Mouse (Mus musculus) testis, adult 2 months (tissue): Measurements from ENCODE around the gene Sort1.

Experiments used
- CTCF ChIP-seq: fragments of 200-500 bp; IDR thresholded peaks from 2 replicates; pipeline ENCODE4 v1.5.1; 2012; ENCODE audit warnings: low read depth, mild to moderate bottlenecking, inconsistent platforms, low read length, moderate library complexity; ENCODE audit not compliant: control insufficient read depth, insufficient read depth, insufficient replicate concordance
- POLR2A ChIP-seq: fragments of 200-500 bp; IDR thresholded peaks from 2 replicates; pipeline ENCODE4 v1.6.1; 2012; ENCODE audit warnings: low read depth, mild to moderate bottlenecking, inconsistent platforms, low read length, moderate library complexity; ENCODE audit not compliant: control insufficient read depth

GRCm38 (mm10) chr3:108372274-108372673 is 88.4 kb downstream of the Sort1 start:
- TF ChIP-seq POLR2A: no peak
- TF ChIP-seq CTCF: no peak
